Mouse (Mus musculus): Measurements from ENCODE around the gene Fchsd2. TPM values are rescaled to one million over a fixed set of nuclear protein-coding genes. Genes with fewer than 3 reads are reported as not detected.
A peak's percentile ranks its signal among the peaks of the same experiment; 100 is the strongest.

Fchsd2 gene
- polyA plus RNA-seq, 1 experiment from 2014 or later, result 14.2 TPM

GRCm38 (mm10) chr7:101059188-101059587 is 33.5 kb upstream of the Fchsd2 start:
- no peaks in the 10 kb centered on the region for H3K27me3 ChIP-seq (replicated peaks; ENCODE audit: control insufficient read depth, insufficient read depth, low read length)
- no peak for ATAC-seq (replicated peaks; ENCODE audit: low FRiP score)
- H3K9me3 ChIP-seq (ENCODE audit: control insufficient read depth, low read length), result no peaks in the 10 kb centered on the region

DNA sequence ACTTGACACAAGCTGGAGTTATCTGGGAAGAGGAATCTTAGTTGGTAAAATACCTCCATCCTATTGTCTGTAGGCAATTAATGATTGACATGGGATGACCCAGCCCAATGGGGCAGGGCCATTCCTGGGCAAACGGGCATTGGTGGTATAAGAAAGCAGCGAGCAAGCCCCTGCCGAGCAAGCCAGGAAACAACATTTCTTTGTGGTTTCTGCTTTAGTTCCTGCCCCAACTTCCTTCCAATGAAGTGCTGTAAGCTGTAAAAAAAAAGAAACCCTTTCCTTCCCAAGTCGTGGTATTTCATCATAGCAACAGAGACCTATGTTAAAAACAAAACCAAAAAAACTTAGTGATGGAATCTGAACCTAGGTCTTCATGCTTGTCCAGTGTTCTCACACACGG is 32.2 kb upstream of the Fchsd2 start:
- DNase-seq (ENCODE audit: low spot score) (no peak), ATAC-seq (replicated peaks; ENCODE audit: low FRiP score) (no peak)
- Histone ChIP-seq H3K4me3 (ENCODE audit: low read depth, low read length) (no peak overlapping the region), H3K4me2 (peak overlapping the region; percentile 59; the same call in 1 of the 2 replicates), H3K9ac (ENCODE audit: low read depth, low read length) (no peak overlapping the region), H3K9me3 (ENCODE audit: control insufficient read depth, low read length) (no peaks in the 10 kb centered on the region), H3K4me1 (replicated peaks; ENCODE audit: control insufficient read depth, insufficient read depth, low read length) (no peaks in the 10 kb centered on the region; the same call in 1 of the 2 replicates), H3K27ac (ENCODE audit: low read depth, low read length) (no peak overlapping the region; the same call in 1 of the 2 replicates), H3K27me3 (replicated peaks; ENCODE audit: control insufficient read depth, insufficient read depth, low read length) (no peaks in the 10 kb centered on the region), H3K36me3 (ENCODE audit: control insufficient read depth, insufficient read depth, low read length) (no peaks in the 10 kb centered on the region)
- 37% methylated on average over 5 of the region's 5 CpGs for WGBS

More at GRCm38 (mm10) chr7:101059188-101059587, 33.5 kb upstream of the Fchsd2 start:
- no peak overlapping the region for H3K4me2 ChIP-seq
- no peaks in the 10 kb centered on the region for H3K36me3 ChIP-seq (ENCODE audit: control insufficient read depth, insufficient read depth, low read length)
- no peak overlapping the region for H3K9ac ChIP-seq (ENCODE audit: low read depth, low read length)
- H3K4me1 ChIP-seq (replicated peaks; ENCODE audit: control insufficient read depth, insufficient read depth, low read length), result no peaks in the 10 kb centered on the region
- no peak for DNase-seq (ENCODE audit: low spot score)
- WGBS, result 85% methylated on average over 5 of the region's 5 CpGs
- H3K27ac ChIP-seq (ENCODE audit: low read depth, low read length), result no peak overlapping the region
- no peak overlapping the region for H3K4me3 ChIP-seq (ENCODE audit: low read depth, low read length)

DNA sequence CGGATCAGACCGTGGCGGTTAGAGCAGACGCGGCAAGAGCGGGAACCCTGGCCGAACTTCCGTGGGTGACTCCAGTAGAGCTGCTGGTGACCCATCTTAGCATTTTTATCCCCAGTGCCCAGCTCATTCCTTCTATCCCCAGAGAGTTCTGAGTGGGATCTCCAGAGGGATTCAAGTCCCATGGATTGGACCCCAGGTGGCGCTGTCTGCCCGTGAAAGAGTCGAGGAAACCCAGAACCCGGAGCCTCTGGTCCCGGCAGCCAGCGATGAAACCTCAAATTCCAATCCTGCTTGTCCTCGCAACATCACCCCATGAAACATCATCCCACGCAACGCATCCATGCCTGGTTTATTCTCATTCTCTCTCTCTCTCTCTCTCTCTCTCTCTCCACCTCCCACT is 31.3 kb upstream of the Fchsd2 start:
- Histone ChIP-seq H3K9me3 (ENCODE audit: control insufficient read depth, low read length) (no peaks in the 10 kb centered on the region), H3K4me3 (ENCODE audit: low read depth, low read length) (no peak overlapping the region), H3K27ac (ENCODE audit: low read depth, low read length) (no peak overlapping the region), H3K9ac (ENCODE audit: low read depth, low read length) (no peak overlapping the region; the same call in 1 of the 2 replicates), H3K4me1 (replicated peaks; ENCODE audit: control insufficient read depth, insufficient read depth, low read length) (no peaks in the 10 kb centered on the region; the same call in 1 of the 2 replicates), H3K27me3 (replicated peaks; ENCODE audit: control insufficient read depth, insufficient read depth, low read length) (no peaks in the 10 kb centered on the region), H3K4me2 (peak overlapping the region; percentile 59), H3K36me3 (ENCODE audit: control insufficient read depth, insufficient read depth, low read length) (no peaks in the 10 kb centered on the region)
- peak; percentile 83 for DNase-seq (ENCODE audit: low spot score)
- 5% methylated on average over 17 of the region's 17 CpGs for WGBS
- ATAC-seq (replicated peaks; ENCODE audit: low FRiP score), result 0 out of 2 replicates have a peak, but pooled peaks have one; percentile 21

DNA sequence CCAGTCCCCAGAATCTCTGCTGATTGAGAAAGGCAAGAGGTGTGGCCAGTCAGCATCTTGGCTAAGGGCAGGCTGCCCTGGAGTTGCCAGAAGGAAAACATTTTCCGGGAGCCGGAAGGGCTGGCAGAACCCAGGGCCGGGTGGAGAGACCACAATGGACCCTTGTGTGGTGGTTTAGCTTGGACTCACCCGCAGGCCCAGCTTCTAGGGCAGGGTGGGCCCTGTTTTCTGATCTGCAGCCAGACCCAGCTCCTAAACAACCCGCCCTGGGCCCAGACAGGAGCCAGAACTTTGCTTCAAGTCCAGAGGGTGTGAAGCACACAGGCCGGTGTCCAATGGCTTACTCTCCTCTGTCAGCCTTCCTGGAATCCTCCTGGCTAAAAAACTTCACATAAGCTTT is 30.4 kb upstream of the Fchsd2 start:
- Histone ChIP-seq H3K9ac (ENCODE audit: low read depth, low read length) (no peak overlapping the region), H3K4me2 (no peak overlapping the region), H3K4me1 (replicated peaks; ENCODE audit: control insufficient read depth, insufficient read depth, low read length) (no peaks in the 10 kb centered on the region; the same call in 1 of the 2 replicates), H3K27me3 (replicated peaks; ENCODE audit: control insufficient read depth, insufficient read depth, low read length) (no peaks in the 10 kb centered on the region), H3K4me3 (ENCODE audit: low read depth, low read length) (no peak overlapping the region), H3K27ac (ENCODE audit: low read depth, low read length) (no peak overlapping the region), H3K36me3 (ENCODE audit: control insufficient read depth, insufficient read depth, low read length) (no peaks in the 10 kb centered on the region), H3K9me3 (ENCODE audit: control insufficient read depth, low read length) (no peaks in the 10 kb centered on the region)
- DNase-seq (ENCODE audit: low spot score) (no peak), ATAC-seq (replicated peaks; ENCODE audit: low FRiP score) (no peak)
- 91% methylated on average over 6 of the region's 6 CpGs for WGBS

DNA sequence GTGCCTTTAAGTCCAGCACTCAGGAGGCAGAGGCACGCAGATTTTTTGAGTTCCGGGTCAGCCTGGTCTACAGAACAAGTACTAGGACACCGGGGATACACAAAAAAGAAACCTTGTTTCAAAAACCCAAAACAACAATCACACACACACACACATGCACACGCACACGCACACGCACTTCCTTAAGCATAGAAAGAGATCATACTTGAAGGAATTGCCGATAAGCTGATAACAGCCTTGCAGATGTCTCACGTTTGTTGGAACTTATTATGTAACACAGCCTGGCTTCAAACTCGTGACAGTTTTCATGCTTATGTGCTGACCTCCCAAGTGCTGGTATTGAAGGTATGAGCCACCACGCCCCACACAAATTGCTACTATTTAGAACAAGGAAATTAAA is 29.1 kb upstream of the Fchsd2 start:
- H3K36me3 ChIP-seq (ENCODE audit: control insufficient read depth, insufficient read depth, low read length), result no peaks in the 10 kb centered on the region
- ATAC-seq (replicated peaks; ENCODE audit: low FRiP score) (no peak), DNase-seq (ENCODE audit: low spot score) (no peak)
- H3K9ac ChIP-seq (ENCODE audit: low read depth, low read length), result no peak overlapping the region
- WGBS, result 71% methylated on average over 10 of the region's 10 CpGs
- H3K9me3 ChIP-seq (ENCODE audit: control insufficient read depth, low read length), result no peaks in the 10 kb centered on the region
- H3K27me3 ChIP-seq (replicated peaks; ENCODE audit: control insufficient read depth, insufficient read depth, low read length), result no peaks in the 10 kb centered on the region
- H3K4me1 ChIP-seq (replicated peaks; ENCODE audit: control insufficient read depth, insufficient read depth, low read length), result no peaks in the 10 kb centered on the region; the same call in 1 of the 2 replicates
- no peak overlapping the region for H3K4me2 ChIP-seq
- H3K4me3 ChIP-seq (ENCODE audit: low read depth, low read length), result no peak overlapping the region
- H3K27ac ChIP-seq (ENCODE audit: low read depth, low read length), result no peak overlapping the region

- no peak overlapping the region for H3K4me3 ChIP-seq (ENCODE audit: low read depth, low read length)
- peak overlapping the region; percentile 10 for H3K27ac ChIP-seq (ENCODE audit: low read depth, low read length)
- ATAC-seq (replicated peaks; ENCODE audit: low FRiP score) (no peak; the same call in 1 of the 2 replicates), DNase-seq (ENCODE audit: low spot score) (peak; percentile 37)
- H3K9ac ChIP-seq (ENCODE audit: low read depth, low read length), result no peak overlapping the region
- H3K27me3 ChIP-seq (replicated peaks; ENCODE audit: control insufficient read depth, insufficient read depth, low read length), result no peaks in the 10 kb centered on the region
- no peak overlapping the region for H3K4me2 ChIP-seq
- peaks cover 2% of the 10 kb centered on the region for H3K4me1 ChIP-seq (replicated peaks; ENCODE audit: control insufficient read depth, insufficient read depth, low read length)
- H3K36me3 ChIP-seq (ENCODE audit: control insufficient read depth, insufficient read depth, low read length), result no peaks in the 10 kb centered on the region
- 72% methylated on average over 7 of the region's 7 CpGs for WGBS
- H3K9me3 ChIP-seq (ENCODE audit: control insufficient read depth, low read length), result no peaks in the 10 kb centered on the region
Measured at GRCm38 (mm10) chr7:101064697-101065688, 27.7 kb upstream of the Fchsd2 start.

GRCm38 (mm10) chr7:101066009-101066408 is 26.7 kb upstream of the Fchsd2 start:
- Histone ChIP-seq H3K4me2 (no peak overlapping the region), H3K9me3 (ENCODE audit: control insufficient read depth, low read length) (no peaks in the 10 kb centered on the region), H3K4me3 (ENCODE audit: low read depth, low read length) (no peak overlapping the region), H3K36me3 (ENCODE audit: control insufficient read depth, insufficient read depth, low read length) (no peaks in the 10 kb centered on the region), H3K4me1 (replicated peaks; ENCODE audit: control insufficient read depth, insufficient read depth, low read length) (peaks cover 12% of the 10 kb centered on the region), H3K27ac (ENCODE audit: low read depth, low read length) (no peak overlapping the region), H3K27me3 (replicated peaks; ENCODE audit: control insufficient read depth, insufficient read depth, low read length) (no peaks in the 10 kb centered on the region), H3K9ac (ENCODE audit: low read depth, low read length) (no peak overlapping the region)
- 74% methylated on average over 5 of the region's 5 CpGs for WGBS
- ATAC-seq (replicated peaks; ENCODE audit: low FRiP score) (no peak), DNase-seq (ENCODE audit: low spot score) (no peak)

DNA sequence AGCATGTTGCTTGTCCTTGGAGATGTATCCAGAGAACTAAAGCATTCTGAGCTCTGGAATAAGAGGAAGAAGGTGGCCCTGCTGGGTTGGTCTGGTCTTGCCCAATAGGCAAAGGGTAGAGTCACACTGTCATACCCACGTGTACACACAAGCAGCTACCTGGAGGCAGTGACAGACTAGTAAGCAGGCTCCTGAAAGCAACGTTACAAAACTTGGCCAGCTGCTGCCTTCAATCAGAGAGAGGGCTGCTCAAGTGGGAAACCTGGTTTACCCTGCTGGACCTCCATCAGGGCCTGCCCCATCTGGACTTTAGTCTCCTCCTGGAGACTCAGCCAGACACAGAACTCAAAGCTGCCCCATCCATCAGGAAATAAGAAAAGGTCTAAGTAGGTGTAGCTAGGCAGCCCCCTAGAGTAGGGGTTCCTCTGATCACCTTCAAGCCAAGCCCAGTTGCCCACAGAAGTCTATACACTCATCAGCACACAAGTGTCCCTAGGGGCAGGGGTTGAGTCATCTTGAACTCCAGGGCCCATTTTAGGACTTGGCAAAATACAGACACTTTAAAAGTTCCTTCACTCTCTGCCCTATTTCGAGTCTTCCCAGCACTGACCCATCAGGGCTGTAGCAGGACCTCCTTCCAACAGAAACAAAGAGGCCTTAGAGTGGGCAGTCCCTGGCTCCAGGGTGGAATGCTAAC is 25.9 kb upstream of the Fchsd2 start:
- Histone ChIP-seq H3K27ac (ENCODE audit: low read depth, low read length) (no peak overlapping the region), H3K4me3 (ENCODE audit: low read depth, low read length) (no peak overlapping the region), H3K36me3 (ENCODE audit: control insufficient read depth, insufficient read depth, low read length) (no peaks in the 10 kb centered on the region), H3K27me3 (replicated peaks; ENCODE audit: control insufficient read depth, insufficient read depth, low read length) (no peaks in the 10 kb centered on the region), H3K4me1 (replicated peaks; ENCODE audit: control insufficient read depth, insufficient read depth, low read length) (peaks cover 18% of the 10 kb centered on the region), H3K9ac (ENCODE audit: low read depth, low read length) (no peak overlapping the region), H3K9me3 (ENCODE audit: control insufficient read depth, low read length) (no peaks in the 10 kb centered on the region), H3K4me2 (no peak overlapping the region)
- ATAC-seq (replicated peaks; ENCODE audit: low FRiP score) (no peak), DNase-seq (ENCODE audit: low spot score) (no peak)
- WGBS, result 63% methylated on average over 3 of the region's 3 CpGs
